ENCODE assay signal across 8 mouse cellular contexts in genomic region chr2:113430852-113431251, GRCm38 (mm10).
DNase-seq lines count a peak whose midpoint lies in the region; ATAC-seq and TF ChIP-seq lines count a peak whose summit lies in the region.

No protein-coding gene starts in this region.

- DNase-seq in liver, result peak; percentile 42
- DNase-seq in cerebellum, adult 11 months, result peak; percentile 55
- peak; percentile 94 for DNase-seq in hindbrain, postnatal 0 days (ENCODE audit: low spot score)
- DNase-seq in layer of hippocampus, postnatal 14 days (ENCODE audit: low spot score in 2 of 2), result peak; percentile 51 to 86
- DNase-seq in lung, postnatal 25 days (ENCODE audit: low spot score), result peak; percentile 74
- DNase-seq in right cerebral cortex, postnatal 25 days, result peak; percentile 45

- H3K36me3 ChIP-seq in liver, embryonic 12.5 days, result no peaks in the 10 kb centered on the region
- no peaks in the 10 kb centered on the region for H3K36me3 ChIP-seq in forebrain, embryonic 16.5 days (ENCODE audit: control insufficient read depth, insufficient read depth)
- no peaks in the 10 kb centered on the region for H3K36me3 ChIP-seq in hindbrain, postnatal 0 days (ENCODE audit: insufficient read depth, low read length)

- no peak for ATAC-seq in liver, embryonic 12.5 days
- ATAC-seq in forebrain, embryonic 16.5 days, result peak; percentile 88
- ATAC-seq in hindbrain, postnatal 0 days, result peak; percentile 93

- no peaks in the 10 kb centered on the region for H3K4me1 ChIP-seq in liver, embryonic 12.5 days
- 0 out of 2 replicates have a peak, but pooled peaks cover 5% of the 10 kb centered on the region for H3K4me1 ChIP-seq in forebrain, embryonic 16.5 days (replicated peaks; ENCODE audit: control insufficient read depth, insufficient read depth, low read length)
- no peaks in the 10 kb centered on the region for H3K4me1 ChIP-seq in hindbrain, postnatal 0 days (ENCODE audit: insufficient read depth, low read length)

- H3K27me3 ChIP-seq in liver, embryonic 12.5 days (replicated peaks), result no peaks in the 10 kb centered on the region
- no peaks in the 10 kb centered on the region for H3K27me3 ChIP-seq in forebrain, embryonic 16.5 days (replicated peaks; ENCODE audit: control insufficient read depth, insufficient read depth, low read length)
- no peaks in the 10 kb centered on the region for H3K27me3 ChIP-seq in hindbrain, postnatal 0 days (ENCODE audit: insufficient read depth, low read length)

- TF ChIP-seq CTCF in hindbrain, postnatal 0 days (IDR thresholded peaks at IDR 0.05; ENCODE audit: low read depth), result peak; percentile 79

- H3K4me3 ChIP-seq in liver, embryonic 12.5 days, result no peak overlapping the region
- no peak overlapping the region for H3K4me3 ChIP-seq in forebrain, embryonic 16.5 days (replicated peaks; ENCODE audit: low read length)
- H3K4me3 ChIP-seq in hindbrain, postnatal 0 days (ENCODE audit: low read length), result no peak overlapping the region

- WGBS in liver, embryonic 12.5 days (ENCODE audit: insufficient replicate concordance), result 0% methylated on average over 1 of the region's 1 CpGs
- 3% methylated on average over 1 of the region's 1 CpGs for WGBS in forebrain, embryonic 16.5 days
- WGBS in hindbrain, postnatal 0 days, result 0% methylated on average over 1 of the region's 1 CpGs

- no peak overlapping the region for H3K27ac ChIP-seq in liver, embryonic 12.5 days
- H3K27ac ChIP-seq in forebrain, embryonic 16.5 days (ENCODE audit: low read length), result no peak overlapping the region
- H3K27ac ChIP-seq in hindbrain, postnatal 0 days, result no peak overlapping the region

- no peak overlapping the region for H3K9ac ChIP-seq in liver, embryonic 12.5 days
- no peak overlapping the region for H3K9ac ChIP-seq in forebrain, embryonic 16.5 days (replicated peaks; ENCODE audit: low read depth, low read length)
- H3K9ac ChIP-seq in hindbrain, postnatal 0 days (replicated peaks; ENCODE audit: low read length), result no peak overlapping the region

- H3K9me3 ChIP-seq in liver, embryonic 12.5 days (replicated peaks), result no peaks in the 10 kb centered on the region
- no peaks in the 10 kb centered on the region for H3K9me3 ChIP-seq in forebrain, embryonic 16.5 days (ENCODE audit: control insufficient read depth, low read length)
- H3K9me3 ChIP-seq in hindbrain, postnatal 0 days (ENCODE audit: low read length), result no peaks in the 10 kb centered on the region

- no peak overlapping the region for H3K4me2 ChIP-seq in liver, embryonic 12.5 days
- no peak overlapping the region for H3K4me2 ChIP-seq in forebrain, embryonic 16.5 days (ENCODE audit: low read length)
- H3K4me2 ChIP-seq in hindbrain, postnatal 0 days (ENCODE audit: low read depth, low read length), result no peak overlapping the region

Comparison
In these comparisons a context has a peak if more than half of its experiments do, and no peak if none do; other contexts are left out.
1. DNase-seq: peak in every context shown above with its lines; median percentile 94 in hindbrain, postnatal 0 days; 74 in lung, postnatal 25 days; 68 in layer of hippocampus, postnatal 14 days; 55 in cerebellum, adult 11 months; 45 in right cerebral cortex, postnatal 25 days; 42 in liver.